Mouse (Mus musculus) layer of hippocampus, adult 9-11 months (tissue): ENCODE data around the gene Slc30a4.

Experiments
- DNase-seq: peaks from one replicate; pipeline ENCODE4 v3.0.0; 2022

The Slc30a4 gene

GRCm38 (mm10) chr2:122672841-122673240 is 29.6 kb downstream of the Slc30a4 start:
- DNase-seq: no peak

DNA sequence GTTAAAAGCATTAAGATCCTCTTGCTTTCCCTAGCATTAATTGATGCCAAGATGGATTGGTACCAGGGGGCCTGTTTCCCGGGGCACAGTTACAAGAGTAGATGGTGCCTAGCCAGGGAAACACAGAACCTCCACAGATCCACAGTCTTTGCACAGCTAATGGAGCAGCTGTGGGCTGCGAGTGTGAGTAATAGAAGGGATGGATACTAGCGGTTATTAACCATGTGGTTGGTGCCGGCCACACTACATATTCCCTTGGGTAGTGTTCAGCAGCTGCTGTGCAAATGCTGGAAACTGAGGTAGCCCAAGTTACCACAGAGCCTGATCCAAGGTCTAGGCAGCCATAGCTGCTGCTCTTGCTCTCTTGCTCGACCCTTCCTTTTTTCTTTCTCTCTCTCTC is 30.7 kb downstream of the Slc30a4 start:
- DNase-seq: no peak

DNA sequence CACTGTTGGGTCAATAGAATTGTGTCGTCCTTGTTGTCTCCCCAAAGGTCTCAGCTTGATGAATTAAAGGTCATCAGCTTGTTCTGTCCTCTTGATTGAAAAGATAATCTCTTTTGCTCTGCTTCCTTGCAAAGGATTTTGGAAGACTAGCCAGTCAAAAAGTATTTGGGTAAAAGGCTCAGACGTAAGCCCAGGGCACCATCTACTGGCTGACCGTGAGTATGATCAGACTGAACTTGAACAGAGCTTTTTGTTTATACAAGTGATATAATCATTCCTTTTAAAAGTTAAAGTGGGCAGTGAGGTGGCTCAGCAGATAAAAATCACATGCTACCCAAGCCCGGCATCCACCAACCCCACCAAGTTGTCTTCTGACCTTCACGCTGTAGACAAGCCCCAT is 34.6 kb downstream of the Slc30a4 start:
- DNase-seq: no peak

GRCm38 (mm10) chr2:122665973-122666875 is 36.2 kb downstream of the Slc30a4 start:
- no peak for DNase-seq

DNA sequence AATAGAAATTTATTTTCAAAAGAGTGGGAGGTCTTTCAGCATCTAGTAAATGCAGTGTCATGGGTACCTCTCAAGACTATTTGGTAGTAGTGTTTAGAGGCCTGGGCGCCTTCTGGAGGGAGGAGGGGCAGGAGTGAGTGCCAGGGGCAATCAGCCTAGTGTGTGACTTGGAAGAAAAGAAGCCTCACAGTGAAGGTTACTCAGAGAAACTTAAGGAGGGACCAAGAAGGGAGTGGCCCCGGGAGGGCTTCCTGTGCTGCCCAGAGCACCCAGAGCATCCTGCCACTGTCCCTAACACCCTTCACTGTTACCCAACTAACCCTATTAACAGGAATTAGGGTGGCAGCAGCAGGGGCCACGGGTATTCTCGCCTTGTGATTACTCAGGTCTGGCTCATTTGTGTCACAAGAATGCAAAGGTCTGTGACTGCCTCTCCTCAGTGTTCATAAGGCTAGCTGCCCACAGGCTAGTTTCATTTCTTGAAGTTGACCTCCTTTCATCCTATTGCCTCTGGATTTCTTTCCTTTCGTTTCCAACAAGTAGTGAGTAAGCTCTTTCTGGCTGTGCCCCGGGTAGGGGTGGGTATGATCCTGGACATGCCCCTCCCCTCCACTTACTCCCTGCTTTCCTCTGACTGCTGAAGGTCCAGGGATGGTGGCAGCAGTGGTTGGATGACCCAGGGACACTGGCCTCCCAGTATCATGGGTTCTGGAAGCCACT is 37.0 kb downstream of the Slc30a4 start:
- no peak for DNase-seq

DNA sequence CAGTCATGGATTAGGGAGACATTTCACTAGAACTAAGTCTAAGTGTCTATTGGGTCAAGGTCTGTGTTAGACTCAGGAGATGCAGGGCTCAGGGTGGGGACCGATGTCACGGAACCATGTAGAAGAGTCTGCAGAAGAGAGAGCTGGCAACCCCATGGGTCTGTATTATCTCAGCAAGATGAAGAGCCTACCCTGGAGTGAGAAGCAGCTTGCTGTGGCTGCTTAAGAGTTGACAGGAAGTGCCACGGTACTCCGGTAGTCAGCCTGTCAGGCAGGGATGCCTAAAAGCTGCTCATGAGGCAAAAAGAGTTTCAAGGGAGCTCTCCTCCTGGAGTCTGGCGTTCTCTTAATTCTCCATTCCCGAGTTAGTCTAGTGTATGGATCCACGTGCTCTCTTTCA is 42.6 kb downstream of the Slc30a4 start:
- no peak for DNase-seq

GRCm38 (mm10) chr2:122657707-122658524 is 44.5 kb downstream of the Slc30a4 start:
- DNase-seq: no peak

GRCm38 (mm10) chr2:122656767-122657166 is 45.7 kb downstream of the Slc30a4 start:
- no peak for DNase-seq

- DNase-seq: no peak
Measured at GRCm38 (mm10) chr2:122656052-122656451, 46.4 kb downstream of the Slc30a4 start.

GRCm38 (mm10) chr2:122652096-122653084 is 50.1 kb downstream of the Slc30a4 start:
- DNase-seq: no peak

DNA sequence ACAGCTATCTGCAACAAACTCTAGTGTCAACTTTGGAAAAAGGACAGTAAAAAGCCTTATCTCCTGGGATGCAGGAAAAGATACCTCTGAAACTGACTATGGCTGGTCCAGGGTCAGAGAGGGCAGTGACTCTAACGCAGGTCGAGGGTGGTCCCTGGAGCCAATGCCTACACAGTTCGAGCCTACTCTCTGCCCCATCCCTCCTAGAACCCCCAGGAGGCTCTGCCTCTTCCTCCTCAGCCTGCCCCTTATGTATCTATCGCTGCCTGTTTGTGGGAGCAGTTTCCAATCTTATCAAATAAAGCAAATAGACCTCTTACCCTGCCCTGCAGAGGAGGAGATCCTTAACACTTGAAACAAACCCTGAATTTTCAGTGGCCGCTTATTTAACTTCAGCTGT is 63.8 kb downstream of the Slc30a4 start:
- DNase-seq: no peak

- DNase-seq: no peak
Measured at GRCm38 (mm10) chr2:122638029-122638428, 64.4 kb downstream of the Slc30a4 start.

- DNase-seq: peak; percentile 46
Measured at GRCm38 (mm10) chr2:122637526-122637997, 64.9 kb downstream of the Slc30a4 start.

GRCm38 (mm10) chr2:122636686-122637085 is 65.8 kb downstream of the Slc30a4 start, which contains the start of gene AA467197:
AA467197 (plus strand) TSS chr2:122636986.
- no peak for DNase-seq
